Mouse (Mus musculus) adrenal gland, postnatal 36 days (tissue): ENCODE measurements around the gene Sdccag8. TPM values are rescaled to one million over a fixed set of nuclear protein-coding genes. Genes with fewer than 3 reads are reported as not detected.

ENCODE experiments used
- DNase-seq, 2 experiments: peaks; one replicate each; pipeline ENCODE4 v3.0.0; 2021; ENCODE audit warnings: mixed read lengths in 1 of 2
- long read RNA-seq, 2 experiments: library from polyadenylated mRNA; stranded (forward); transcript quantifications; one replicate each; pipeline ENCODE4 v2.0.0; 2021; ENCODE audit warnings: borderline sequencing depth in 2 of 2
- total RNA-seq, 2 experiments: library from RNA; stranded (reverse); gene quantifications; 2 replicates each; pipeline ENCODE4 v1.2.3; 2021

The Sdccag8 gene
- total RNA-seq, result 10 to 100 TPM; 11.3 to 11.9 TPM
- long read RNA-seq, experiment 1, transcript Sdccag8-201 (18 exons, 2,776 nt), result major isoform, 8 of 20 reads
- long read RNA-seq, experiment 1, partial matches to known transcripts, result 1 of 20 reads
- long read RNA-seq, experiment 1, other reads (novel, unspliced or antisense), result 11 of 20 reads
- long read RNA-seq, experiment 2, partial matches to known transcripts, result 0 of 5 reads
- long read RNA-seq, experiment 2, other reads (novel, unspliced or antisense), result 4 of 5 reads

GRCm38 (mm10) chr1:176814591-176815062 lies at the start of gene Sdccag8:
Sdccag8 (plus strand) TSS chr1:176814660.
- peak; percentile 94 to 95 for DNase-seq

GRCm38 (mm10) chr1:176774533-176774932 lies 39.9 kb upstream of the Sdccag8 start:
- DNase-seq, result no peak

- no peak for DNase-seq
Observed at GRCm38 (mm10) chr1:176789326-176789725, 25.1 kb upstream of the Sdccag8 start.

GRCm38 (mm10) chr1:176792175-176792574 lies 22.3 kb upstream of the Sdccag8 start:
- DNase-seq, result no peak

GRCm38 (mm10) chr1:176798673-176799072 lies 15.8 kb upstream of the Sdccag8 start:
- no peak for DNase-seq

- DNase-seq, result peak; percentile 31 to 56
Observed at GRCm38 (mm10) chr1:176800728-176801365, 13.6 kb upstream of the Sdccag8 start.

- DNase-seq, result no peak
Observed at GRCm38 (mm10) chr1:176810161-176810560, 4.3 kb upstream of the Sdccag8 start.

- DNase-seq, result no peak
Observed at GRCm38 (mm10) chr1:176811892-176812291, 2.6 kb upstream of the Sdccag8 start.

- DNase-seq, result no peak
Observed at GRCm38 (mm10) chr1:176812491-176813291, 1.8 kb upstream of the Sdccag8 start.

GRCm38 (mm10) chr1:176813292-176814035 lies 996 bp upstream of the Sdccag8 start:
- DNase-seq, result peak; percentile 73 to 79

- DNase-seq, result peak; percentile 97 to 98
Observed at GRCm38 (mm10) chr1:176814036-176814420, 432 bp upstream of the Sdccag8 start, which contains the start of gene Cep170. Cep170 (minus strand) TSS chr1:176814067.

- no peak for DNase-seq
Observed at GRCm38 (mm10) chr1:176816728-176817127, 2.3 kb downstream of the Sdccag8 start.

GRCm38 (mm10) chr1:176818147-176818546 lies 3.7 kb downstream of the Sdccag8 start:
- DNase-seq, result no peak

GRCm38 (mm10) chr1:176818763-176819162 lies 4.3 kb downstream of the Sdccag8 start:
- peak; percentile 64 to 67 for DNase-seq

GRCm38 (mm10) chr1:176821929-176822328 lies 7.5 kb downstream of the Sdccag8 start:
- no peak for DNase-seq

GRCm38 (mm10) chr1:176822949-176823348 lies 8.5 kb downstream of the Sdccag8 start:
- DNase-seq, result no peak

GRCm38 (mm10) chr1:176823889-176824288 lies 9.4 kb downstream of the Sdccag8 start:
- DNase-seq, result no peak

GRCm38 (mm10) chr1:176824611-176825010 lies 10.2 kb downstream of the Sdccag8 start:
- DNase-seq, result no peak

GRCm38 (mm10) chr1:176825084-176825483 lies 10.6 kb downstream of the Sdccag8 start:
- DNase-seq, result no peak

- DNase-seq, result peak in 1 of 2 experiments; percentile 62
Observed at GRCm38 (mm10) chr1:176826186-176826585, 11.7 kb downstream of the Sdccag8 start.

- DNase-seq, result no peak
Observed at GRCm38 (mm10) chr1:176826931-176827330, 12.5 kb downstream of the Sdccag8 start.

- peak; percentile 90 to 91 for DNase-seq
Observed at GRCm38 (mm10) chr1:176827365-176827764, 12.9 kb downstream of the Sdccag8 start.
